ENCODE assay signal across 8 mouse cellular contexts in the genomic region with DNA sequence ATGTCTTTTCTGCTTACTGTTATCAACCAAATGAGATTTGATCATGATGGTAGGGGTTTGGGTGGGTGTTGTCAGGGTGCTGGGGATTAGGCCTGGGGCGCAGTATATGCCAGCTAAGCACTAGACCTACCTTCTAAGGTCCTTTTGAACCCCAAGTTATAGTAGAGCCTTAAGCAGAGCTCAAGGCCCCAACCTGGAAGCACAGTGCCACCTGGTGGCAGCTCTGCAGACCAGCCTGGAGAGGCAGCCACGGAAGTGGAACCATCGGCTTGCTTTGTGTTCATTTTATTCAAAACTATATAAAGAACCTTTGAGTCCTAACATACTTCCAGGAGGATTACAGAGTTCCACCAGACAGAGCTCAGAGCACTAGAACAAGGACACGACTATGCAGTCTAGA. TPM values are rescaled to one million over a fixed set of nuclear protein-coding genes. Genes with fewer than 3 reads are reported as not detected.
DNase-seq lines count a peak whose midpoint lies in the region; ATAC-seq and TF ChIP-seq lines count a peak whose summit lies in the region.

No protein-coding gene starts in this region.

- no peaks in the 10 kb centered on the region; the same call in 1 of the 2 replicates for H3K36me3 ChIP-seq in limb, embryonic 11.5 days (ENCODE audit: control insufficient read depth, insufficient read depth, low read length)

- H3K27me3 ChIP-seq in limb, embryonic 11.5 days (ENCODE audit: control insufficient read depth, insufficient read depth, low read length): no peaks in the 10 kb centered on the region

- intact Hi-C loops in left cerebral cortex, adult 2 months (cut with DNase I): loop anchor here (1.0 to 2.0 kb wide), 2 partner anchors 29 to 53 kb away; no protein-coding TSS in a partner anchor

- no peak for ATAC-seq in limb, embryonic 11.5 days (ENCODE audit: insufficient number of reproducible peaks, low FRiP score, low TSS enrichment, low read depth)

- no peak overlapping the region for H3K4me2 ChIP-seq in limb, embryonic 11.5 days (ENCODE audit: low read depth, severe bottlenecking)

- 38% methylated on average over 4 of the region's 4 CpGs for WGBS in limb, embryonic 11.5 days
- 31% methylated on average over 4 of the region's 4 CpGs for WGBS in olfactory bulb, adult 2 months

- DNase-seq in left cerebral cortex, adult 2 months (ENCODE audit: extremely low spot score in 1 of 2, low spot score in 2 of 2): peak; percentile 53 to 57
- DNase-seq in left cerebral cortex, adult 8-10 months (ENCODE audit: low spot score in 2 of 2): no peak
- peak; percentile 31 for DNase-seq in Muller cell, postnatal 12 days (ENCODE audit: inconsistent ontology term)
- peak; percentile 76 to 79 for DNase-seq in cerebellum, postnatal 10 days
- DNase-seq in heart, postnatal 4 days: peak; percentile 66
- peak; percentile 65 for DNase-seq in limb, embryonic 11.5 days (ENCODE audit: low spot score)
- peak; percentile 66 for DNase-seq in urinary bladder, postnatal 25 days (ENCODE audit: low spot score)

- no peak overlapping the region for H3K27ac ChIP-seq in left cerebral cortex, adult 2 months
- no peak overlapping the region for H3K27ac ChIP-seq in limb, embryonic 11.5 days (replicated peaks; ENCODE audit: low read depth, low read length)
- no peak overlapping the region for H3K27ac ChIP-seq in olfactory bulb, adult 2 months (ENCODE audit: insufficient read depth, low read depth, low read length)

- TF ChIP-seq CTCF in left cerebral cortex, adult 2 months (IDR thresholded peaks at IDR 0.05): peak; percentile 91
- peak; percentile 82; the same call in 1 of the 2 replicates for TF ChIP-seq CTCF in olfactory bulb, adult 2 months (IDR thresholded peaks at IDR 0.05; ENCODE audit: insufficient read depth, low read depth, low read length)

- TF ChIP-seq POLR2A in olfactory bulb, adult 2 months (IDR thresholded peaks at IDR 0.05; ENCODE audit: insufficient read depth, low read depth, low read length): no peak

- no peak overlapping the region for H3K4me3 ChIP-seq in left cerebral cortex, adult 2 months
- no peak overlapping the region for H3K4me3 ChIP-seq in limb, embryonic 11.5 days (ENCODE audit: low read depth, low read length)
- H3K4me3 ChIP-seq in olfactory bulb, adult 2 months (ENCODE audit: insufficient read depth, low read depth, low read length): no peak overlapping the region

- no peaks in the 10 kb centered on the region for H3K4me1 ChIP-seq in limb, embryonic 11.5 days (ENCODE audit: control insufficient read depth, insufficient read depth, low read length)
- H3K4me1 ChIP-seq in olfactory bulb, adult 2 months (ENCODE audit: control insufficient read depth, insufficient read depth, low read length): no peaks in the 10 kb centered on the region

- H3K9me3 ChIP-seq in limb, embryonic 11.5 days (ENCODE audit: control insufficient read depth, low read length): no peaks in the 10 kb centered on the region

- H3K9ac ChIP-seq in limb, embryonic 11.5 days (ENCODE audit: low read length): no peak overlapping the region

RNA-seq across cellular contexts. Expression of a gene that starts 13.6 kb away (rescaled TPM):
- total RNA-seq in left cerebral cortex, adult 2 months (2021): 1 to 10 TPM in 1 of 2 experiments, under 1 TPM in 1; 0.65 to 1.6 TPM
- 1 to 10 TPM in 3 of 4 experiments, under 1 TPM in 1; 0.82 to 1.9 (median 1.2) TPM for total RNA-seq in left cerebral cortex, adult 8-10 months (2022)
- total RNA-seq in heart, postnatal 4 days (2021): under 1 TPM; 0.62 to 0.77 TPM
- 0.30 and 0.64 TPM in 2 replicates for polyA plus RNA-seq in limb, embryonic 11.5 days (2014; fragmentation: Nextera tagmentation; extraction: Ambion mirVana)
- not detected in 2 replicates for polyA plus RNA-seq in olfactory bulb, adult 2 months (2012; ENCODE audit: insufficient read depth, insufficient read length, low replicate concordance, missing spikeins)

RNA-seq across cellular contexts. Expression of a gene that starts 22.0 kb away (rescaled TPM):
- total RNA-seq in left cerebral cortex, adult 2 months (2021): 10 to 100 TPM; 24.4 to 30.8 TPM
- 10 to 100 TPM; 34.1 to 40.4 (median 36.2) TPM for total RNA-seq in left cerebral cortex, adult 8-10 months (2022)
- 10 to 100 TPM; 18.6 to 19.6 TPM for total RNA-seq in heart, postnatal 4 days (2021)
- 7.1 and 9.6 TPM in 2 replicates for polyA plus RNA-seq in limb, embryonic 11.5 days (2014; fragmentation: Nextera tagmentation; extraction: Ambion mirVana)
- polyA plus RNA-seq in olfactory bulb, adult 2 months (2012; ENCODE audit: insufficient read depth, insufficient read length, low replicate concordance, missing spikeins): not detected in 2 replicates

RNA-seq across cellular contexts. Expression of a gene that starts 58.5 kb away (rescaled TPM):
- total RNA-seq in left cerebral cortex, adult 2 months (2021): 100 to 1,000 TPM; 133 to 139 TPM
- total RNA-seq in left cerebral cortex, adult 8-10 months (2022): 100 to 1,000 TPM; 137 to 151 (median 142) TPM
- total RNA-seq in heart, postnatal 4 days (2021): 100 to 1,000 TPM; 132 to 135 TPM
- polyA plus RNA-seq in limb, embryonic 11.5 days (2014; fragmentation: Nextera tagmentation; extraction: Ambion mirVana): 243 and 254 TPM in 2 replicates
- 281 and 545 TPM in 2 replicates for polyA plus RNA-seq in olfactory bulb, adult 2 months (2012; ENCODE audit: insufficient read depth, insufficient read length, low replicate concordance, missing spikeins)

Comparison
In these comparisons a context has a peak if more than half of its experiments do, and no peak if none do; other contexts are left out.
1. DNase-seq: peak in left cerebral cortex, adult 2 months (2 of 2), Muller cell, postnatal 12 days (single experiment), cerebellum, postnatal 10 days (2 of 2), heart, postnatal 4 days (single experiment), limb, embryonic 11.5 days (single experiment) and urinary bladder, postnatal 25 days (single experiment); none in left cerebral cortex, adult 8-10 months (0 of 2).